Mouse (Mus musculus): ENCODE data around the gene Zfand2a. TPM values are rescaled to one million over a fixed set of nuclear protein-coding genes. Genes with fewer than 3 reads are reported as not detected.

Gene Zfand2a
- polyA plus RNA-seq, 1 experiment: 9.0 TPM

- no peaks in the 10 kb centered on the region for H3K36me3 ChIP-seq (ENCODE audit: control insufficient read depth, insufficient read depth, low read length)
- no peak overlapping the region for H3K27ac ChIP-seq (ENCODE audit: control insufficient read depth, insufficient read depth, low read depth, low read length)
- no peaks in the 10 kb centered on the region for H3K27me3 ChIP-seq (ENCODE audit: control insufficient read depth, insufficient read depth, low read length)
- no peak for TF ChIP-seq POLR2A (IDR thresholded peaks at IDR 0.05; ENCODE audit: control insufficient read depth, low read depth, low read length)
- no peak for TF ChIP-seq CTCF (IDR thresholded peaks at IDR 0.05; ENCODE audit: control insufficient read depth, insufficient read depth, insufficient replicate concordance, low read depth, low read length)
- no peak overlapping the region for H3K4me3 ChIP-seq (ENCODE audit: control insufficient read depth, low read depth, low read length)
- peaks cover 12% of the 10 kb centered on the region for H3K4me1 ChIP-seq (ENCODE audit: control insufficient read depth, insufficient read depth, low read length)
Measured at GRCm38 (mm10) chr5:139432747-139433508, 51.4 kb downstream of the Zfand2a start.

GRCm38 (mm10) chr5:139432333-139432732 lies 52.0 kb downstream of the Zfand2a start:
- Histone ChIP-seq H3K27me3 (ENCODE audit: control insufficient read depth, insufficient read depth, low read length) (no peaks in the 10 kb centered on the region), H3K4me3 (ENCODE audit: control insufficient read depth, low read depth, low read length) (no peak overlapping the region), H3K4me1 (ENCODE audit: control insufficient read depth, insufficient read depth, low read length) (peaks cover 9% of the 10 kb centered on the region), H3K36me3 (ENCODE audit: control insufficient read depth, insufficient read depth, low read length) (no peaks in the 10 kb centered on the region), H3K27ac (ENCODE audit: control insufficient read depth, insufficient read depth, low read depth, low read length) (no peak overlapping the region)
- TF ChIP-seq CTCF (IDR thresholded peaks at IDR 0.05; ENCODE audit: control insufficient read depth, insufficient read depth, insufficient replicate concordance, low read depth, low read length) (no peak), POLR2A (IDR thresholded peaks at IDR 0.05; ENCODE audit: control insufficient read depth, low read depth, low read length) (no peak)

GRCm38 (mm10) chr5:139429818-139430341 lies 54.5 kb downstream of the Zfand2a start:
- H3K4me1 ChIP-seq (ENCODE audit: control insufficient read depth, insufficient read depth, low read length): peaks cover 4% of the 10 kb centered on the region
- H3K27ac ChIP-seq (ENCODE audit: control insufficient read depth, insufficient read depth, low read depth, low read length): no peak overlapping the region
- no peaks in the 10 kb centered on the region for H3K27me3 ChIP-seq (ENCODE audit: control insufficient read depth, insufficient read depth, low read length)
- TF ChIP-seq POLR2A (IDR thresholded peaks at IDR 0.05; ENCODE audit: control insufficient read depth, low read depth, low read length): no peak
- TF ChIP-seq CTCF (IDR thresholded peaks at IDR 0.05; ENCODE audit: control insufficient read depth, insufficient read depth, insufficient replicate concordance, low read depth, low read length): no peak
- no peaks in the 10 kb centered on the region for H3K36me3 ChIP-seq (ENCODE audit: control insufficient read depth, insufficient read depth, low read length)
- H3K4me3 ChIP-seq (ENCODE audit: control insufficient read depth, low read depth, low read length): peak overlapping the region; percentile 56

GRCm38 (mm10) chr5:139427989-139428388 lies 56.4 kb downstream of the Zfand2a start:
- no peaks in the 10 kb centered on the region for H3K27me3 ChIP-seq (ENCODE audit: control insufficient read depth, insufficient read depth, low read length)
- no peak for TF ChIP-seq CTCF (IDR thresholded peaks at IDR 0.05; ENCODE audit: control insufficient read depth, insufficient read depth, insufficient replicate concordance, low read depth, low read length)
- no peak for TF ChIP-seq POLR2A (IDR thresholded peaks at IDR 0.05; ENCODE audit: control insufficient read depth, low read depth, low read length)
- no peaks in the 10 kb centered on the region; the same call in none of the 2 replicates for H3K4me1 ChIP-seq (ENCODE audit: control insufficient read depth, insufficient read depth, low read length)
- no peak overlapping the region for H3K4me3 ChIP-seq (ENCODE audit: control insufficient read depth, low read depth, low read length)
- no peaks in the 10 kb centered on the region for H3K36me3 ChIP-seq (ENCODE audit: control insufficient read depth, insufficient read depth, low read length)
- no peak overlapping the region for H3K27ac ChIP-seq (ENCODE audit: control insufficient read depth, insufficient read depth, low read depth, low read length)

GRCm38 (mm10) chr5:139427001-139427400 lies 57.3 kb downstream of the Zfand2a start:
- TF ChIP-seq POLR2A (IDR thresholded peaks at IDR 0.05; ENCODE audit: control insufficient read depth, low read depth, low read length): no peak
- no peak for TF ChIP-seq CTCF (IDR thresholded peaks at IDR 0.05; ENCODE audit: control insufficient read depth, insufficient read depth, insufficient replicate concordance, low read depth, low read length)
- H3K36me3 ChIP-seq (ENCODE audit: control insufficient read depth, insufficient read depth, low read length): no peaks in the 10 kb centered on the region
- H3K27ac ChIP-seq (ENCODE audit: control insufficient read depth, insufficient read depth, low read depth, low read length): no peak overlapping the region

GRCm38 (mm10) chr5:139425198-139425597 lies 59.2 kb downstream of the Zfand2a start:
- no peak overlapping the region for H3K27ac ChIP-seq (ENCODE audit: control insufficient read depth, insufficient read depth, low read depth, low read length)
- H3K4me1 ChIP-seq (ENCODE audit: control insufficient read depth, insufficient read depth, low read length): no peaks in the 10 kb centered on the region; the same call in none of the 2 replicates
- H3K4me3 ChIP-seq (ENCODE audit: control insufficient read depth, low read depth, low read length): no peak overlapping the region
- H3K27me3 ChIP-seq (ENCODE audit: control insufficient read depth, insufficient read depth, low read length): no peaks in the 10 kb centered on the region
- no peaks in the 10 kb centered on the region for H3K36me3 ChIP-seq (ENCODE audit: control insufficient read depth, insufficient read depth, low read length)
- TF ChIP-seq CTCF (IDR thresholded peaks at IDR 0.05; ENCODE audit: control insufficient read depth, insufficient read depth, insufficient replicate concordance, low read depth, low read length): no peak
- no peak for TF ChIP-seq POLR2A (IDR thresholded peaks at IDR 0.05; ENCODE audit: control insufficient read depth, low read depth, low read length)

More at GRCm38 (mm10) chr5:139427001-139427400, 57.3 kb downstream of the Zfand2a start:
- Histone ChIP-seq H3K27me3 (ENCODE audit: control insufficient read depth, insufficient read depth, low read length) (no peaks in the 10 kb centered on the region), H3K4me3 (ENCODE audit: control insufficient read depth, low read depth, low read length) (no peak overlapping the region), H3K4me1 (ENCODE audit: control insufficient read depth, insufficient read depth, low read length) (no peaks in the 10 kb centered on the region; the same call in none of the 2 replicates)

- H3K36me3 ChIP-seq (ENCODE audit: control insufficient read depth, insufficient read depth, low read length): no peaks in the 10 kb centered on the region
- no peaks in the 10 kb centered on the region; the same call in none of the 2 replicates for H3K4me1 ChIP-seq (ENCODE audit: control insufficient read depth, insufficient read depth, low read length)
- no peak within 1 kb of the TSS for H3K27ac ChIP-seq (ENCODE audit: control insufficient read depth, insufficient read depth, low read depth, low read length)
- no peaks in the 10 kb centered on the region for H3K27me3 ChIP-seq (ENCODE audit: control insufficient read depth, insufficient read depth, low read length)
- H3K4me3 ChIP-seq (ENCODE audit: control insufficient read depth, low read depth, low read length): no peak within 1 kb of the TSS
- TF ChIP-seq CTCF (IDR thresholded peaks at IDR 0.05; ENCODE audit: control insufficient read depth, insufficient read depth, insufficient replicate concordance, low read depth, low read length): no peak
- TF ChIP-seq POLR2A (IDR thresholded peaks at IDR 0.05; ENCODE audit: control insufficient read depth, low read depth, low read length): no peak
Measured at GRCm38 (mm10) chr5:139423026-139423865, 61.1 kb downstream of the Zfand2a start, which contains the start of gene Gper1. Gper1 (plus strand) TSS chr5:139423151.

Other genes starting within 250 kb of the Zfand2a start
- gene Get4, start 232.2 kb downstream of the Zfand2a start, polyA plus RNA-seq (2012; rRNA removed): 117 and 150 TPM in 2 replicates
- gene Adap1, start 158.9 kb downstream of the Zfand2a start, polyA plus RNA-seq (2012; rRNA removed): 7.8 and 8.7 TPM in 2 replicates
- 42.2 and 49.9 TPM in 2 replicates for gene Cox19, start 133.1 kb downstream of the Zfand2a start, polyA plus RNA-seq (2012; rRNA removed)
- 0.07 TPM in 1 of 2 replicates, not detected in the other for gene Cyp2w1, start 131.9 kb downstream of the Zfand2a start, polyA plus RNA-seq (2012; rRNA removed)
- gene Gpr146, start 106.9 kb downstream of the Zfand2a start, polyA plus RNA-seq (2012; rRNA removed): 1.2 TPM in 2 replicates
- 0.12 TPM in 1 of 2 replicates, not detected in the other for gene C130050O18Rik, start 79.3 kb downstream of the Zfand2a start, polyA plus RNA-seq (2012; rRNA removed)
- 0.27 and 0.43 TPM in 2 replicates for gene Gper1, start 61.4 kb downstream of the Zfand2a start, polyA plus RNA-seq (2012; rRNA removed)
- 14.8 and 14.9 TPM in 2 replicates for gene 3110082I17Rik, start 24.0 kb downstream of the Zfand2a start, polyA plus RNA-seq (2012; rRNA removed)
- gene Uncx, start 58.9 kb upstream of the Zfand2a start, polyA plus RNA-seq (2012; rRNA removed): not detected in 2 replicates